Mouse (Mus musculus) testis, adult 2 months (tissue): Measurements from ENCODE around the gene Acbd6. TPM values are rescaled to one million over a fixed set of nuclear protein-coding genes. Genes with fewer than 3 reads are reported as not detected.

Source experiments
- H3K27ac ChIP-seq: fragments of 200-500 bp; 2 replicates; pipeline ENCODE4 v1.5.1; 2012; ENCODE audit warnings: low read depth, low read length; ENCODE audit not compliant: control insufficient read depth, insufficient read depth
- H3K27me3 ChIP-seq: fragments of 200-500 bp; 2 replicates; pipeline ENCODE4 v1.6.1; 2012; ENCODE audit warnings: mild to moderate bottlenecking, low read length, moderate library complexity; ENCODE audit not compliant: control insufficient read depth, insufficient read depth
- H3K36me3 ChIP-seq: fragments of 200-500 bp; 2 replicates; pipeline ENCODE4 v1.6.1; 2012; ENCODE audit warnings: mild to moderate bottlenecking, low read length; ENCODE audit not compliant: control insufficient read depth, insufficient read depth
- H3K4me1 ChIP-seq: fragments of 200-500 bp; 2 replicates; pipeline ENCODE4 v1.6.1; 2012; ENCODE audit warnings: low read length; ENCODE audit not compliant: control insufficient read depth, insufficient read depth
- H3K4me3 ChIP-seq: fragments of 200-500 bp; 2 replicates; pipeline ENCODE4 v1.5.1; 2012; ENCODE audit warnings: low read depth, mild to moderate bottlenecking, low read length, moderate library complexity, mixed read lengths; ENCODE audit not compliant: control insufficient read depth
- CTCF ChIP-seq: fragments of 200-500 bp; IDR thresholded peaks from 2 replicates; pipeline ENCODE4 v1.5.1; 2012; ENCODE audit warnings: low read depth, mild to moderate bottlenecking, inconsistent platforms, low read length, moderate library complexity; ENCODE audit not compliant: control insufficient read depth, insufficient read depth, insufficient replicate concordance
- POLR2A ChIP-seq: fragments of 200-500 bp; IDR thresholded peaks from 2 replicates; pipeline ENCODE4 v1.6.1; 2012; ENCODE audit warnings: low read depth, mild to moderate bottlenecking, inconsistent platforms, low read length, moderate library complexity; ENCODE audit not compliant: control insufficient read depth
- polyA plus RNA-seq: library from polyadenylated mRNA; depleted of rRNA; stranded (reverse); fragments of >200 nt; gene quantifications from 2 replicates; pipeline ENCODE4 v1.2.3, GENCODE M21; 2012

Acbd6 gene
- polyA plus RNA-seq, 1 experiment: 227 TPM

- H3K4me3 ChIP-seq: no peak overlapping the region
- H3K27me3 ChIP-seq: no peaks in the 10 kb centered on the region
- peaks cover 3% of the 10 kb centered on the region; the same call in 1 of the 2 replicates for H3K4me1 ChIP-seq
- H3K27ac ChIP-seq: no peak overlapping the region
- TF ChIP-seq POLR2A (no peak), CTCF (no peak)
- no peaks in the 10 kb centered on the region for H3K36me3 ChIP-seq
Measured at GRCm38 (mm10) chr1:155532833-155533688, 24.9 kb upstream of the Acbd6 start.

GRCm38 (mm10) chr1:155533689-155533965 lies 24.3 kb upstream of the Acbd6 start:
- H3K27ac ChIP-seq: no peak overlapping the region
- H3K27me3 ChIP-seq: no peaks in the 10 kb centered on the region
- H3K4me3 ChIP-seq: no peak overlapping the region
- no peaks in the 10 kb centered on the region for H3K36me3 ChIP-seq
- peaks cover 3% of the 10 kb centered on the region; the same call in 1 of the 2 replicates for H3K4me1 ChIP-seq
- no peak for TF ChIP-seq CTCF
- TF ChIP-seq POLR2A: no peak

- H3K27me3 ChIP-seq: no peaks in the 10 kb centered on the region
- no peaks in the 10 kb centered on the region for H3K36me3 ChIP-seq
- H3K27ac ChIP-seq: no peak overlapping the region
- H3K4me1 ChIP-seq: no peaks in the 10 kb centered on the region
- no peak overlapping the region for H3K4me3 ChIP-seq
- TF ChIP-seq POLR2A: no peak
- peak; percentile 58; the same call in 1 of the 2 replicates for TF ChIP-seq CTCF
Measured at GRCm38 (mm10) chr1:155537005-155537642, 20.8 kb upstream of the Acbd6 start.

GRCm38 (mm10) chr1:155538006-155538405 lies 19.9 kb upstream of the Acbd6 start:
- no peaks in the 10 kb centered on the region for H3K4me1 ChIP-seq
- no peak overlapping the region for H3K4me3 ChIP-seq
- H3K27me3 ChIP-seq: no peaks in the 10 kb centered on the region
- no peak overlapping the region for H3K27ac ChIP-seq
- no peaks in the 10 kb centered on the region for H3K36me3 ChIP-seq
- no peak for TF ChIP-seq POLR2A

- Histone ChIP-seq H3K4me3 (peak overlapping the region; percentile 100), H3K27ac (peak overlapping the region; percentile 96), H3K36me3 (no peaks in the 10 kb centered on the region), H3K4me1 (peaks cover 5% of the 10 kb centered on the region), H3K27me3 (no peaks in the 10 kb centered on the region)
- TF ChIP-seq POLR2A (no peak), CTCF (no peak)
Measured at GRCm38 (mm10) chr1:155557642-155558011, 293 bp upstream of the Acbd6 start.

- Histone ChIP-seq H3K27me3 (no peaks in the 10 kb centered on the region), H3K36me3 (no peaks in the 10 kb centered on the region), H3K27ac (no peak overlapping the region), H3K4me3 (no peak overlapping the region), H3K4me1 (peaks cover 5% of the 10 kb centered on the region)
- TF ChIP-seq POLR2A (no peak), CTCF (no peak)
Measured at GRCm38 (mm10) chr1:155560021-155560420, 2.1 kb downstream of the Acbd6 start.

GRCm38 (mm10) chr1:155560678-155561077 lies 2.8 kb downstream of the Acbd6 start:
- H3K36me3 ChIP-seq: no peaks in the 10 kb centered on the region
- TF ChIP-seq CTCF (no peak), POLR2A (no peak)
- no peaks in the 10 kb centered on the region for H3K27me3 ChIP-seq
- no peak overlapping the region for H3K4me3 ChIP-seq
- peaks cover 5% of the 10 kb centered on the region for H3K4me1 ChIP-seq
- no peak overlapping the region for H3K27ac ChIP-seq

- H3K4me3 ChIP-seq: no peak overlapping the region
- H3K36me3 ChIP-seq: no peaks in the 10 kb centered on the region
- H3K27me3 ChIP-seq: no peaks in the 10 kb centered on the region
- H3K4me1 ChIP-seq: peaks cover 4% of the 10 kb centered on the region
- TF ChIP-seq CTCF (no peak), POLR2A (no peak)
- no peak overlapping the region for H3K27ac ChIP-seq
Measured at GRCm38 (mm10) chr1:155562206-155562605, 4.3 kb downstream of the Acbd6 start.
